Mouse (Mus musculus) lung, embryonic 16.5 days (tissue): ENCODE measurements around the gene Ppp1cc. TPM values are rescaled to one million over a fixed set of nuclear protein-coding genes. Genes with fewer than 3 reads are reported as not detected.

Source experiments
- ATAC-seq: fragments of 200-750 bp; cut with Nextera tagmentation; 2 replicates; pipeline ENCODE4 v1.8.0; 2017; ENCODE audit warnings: low read depth, mild to moderate bottlenecking, moderate library complexity
- H3K27ac ChIP-seq: fragments of 300-500 bp; sonication (generic); 2 replicates; pipeline ENCODE4 v1.5.1; 2014; ENCODE audit warnings: mild to moderate bottlenecking, control low read depth, low read length
- H3K27me3 ChIP-seq: fragments of 300-500 bp; sonication (generic); 2 replicates; pipeline ENCODE4 v1.6.1; 2014; ENCODE audit warnings: low read depth, low read length, mixed read lengths; ENCODE audit not compliant: control insufficient read depth, insufficient read depth
- H3K36me3 ChIP-seq: fragments of 300-500 bp; sonication (generic); 2 replicates; pipeline ENCODE4 v1.6.1; 2014; ENCODE audit warnings: low read length; ENCODE audit not compliant: control insufficient read depth, insufficient read depth
- H3K4me1 ChIP-seq: fragments of 300-500 bp; sonication (generic); replicated peaks from 2 replicates; pipeline ENCODE4 v1.6.1; 2014; ENCODE audit warnings: low read length, mixed read lengths; ENCODE audit not compliant: control insufficient read depth, insufficient read depth
- H3K4me2 ChIP-seq: fragments of 300-500 bp; sonication (generic); 2 replicates; pipeline ENCODE4 v1.6.1; 2014; ENCODE audit warnings: low read depth, low read length, control low read depth
- H3K4me3 ChIP-seq: fragments of 300-500 bp; sonication (generic); 2 replicates; pipeline ENCODE4 v1.5.1; 2014; ENCODE audit warnings: mild to moderate bottlenecking, low read length, control low read depth
- H3K9ac ChIP-seq: fragments of 300-500 bp; sonication (generic); 2 replicates; pipeline ENCODE4 v1.6.1; 2014; ENCODE audit warnings: low read length, control low read depth
- H3K9me3 ChIP-seq: fragments of 300-500 bp; sonication (generic); 2 replicates; pipeline ENCODE4 v1.6.1; 2016; ENCODE audit warnings: low read length; ENCODE audit not compliant: control insufficient read depth
- WGBS: fragments of 180-500 bp; shearing (Covaris S2); extraction: QIAGEN DNeasy Blood & Tissue Kit; methylation state at CpG from one replicate; pipeline ENCODE4 v1.1.7; 2014; 5-methylcytosine and 5-hydroxymethylcytosine counted together
- polyA plus RNA-seq: library from polyadenylated mRNA; unstranded; fragments of >200 nt; fragmentation: Nextera tagmentation; extraction: Ambion mirVana; gene quantifications from 2 replicates; pipeline ENCODE4 v1.2.1, GENCODE M21; 2015

The Ppp1cc gene
- polyA plus RNA-seq, 1 experiment from 2014 or later, result 214 TPM

DNA sequence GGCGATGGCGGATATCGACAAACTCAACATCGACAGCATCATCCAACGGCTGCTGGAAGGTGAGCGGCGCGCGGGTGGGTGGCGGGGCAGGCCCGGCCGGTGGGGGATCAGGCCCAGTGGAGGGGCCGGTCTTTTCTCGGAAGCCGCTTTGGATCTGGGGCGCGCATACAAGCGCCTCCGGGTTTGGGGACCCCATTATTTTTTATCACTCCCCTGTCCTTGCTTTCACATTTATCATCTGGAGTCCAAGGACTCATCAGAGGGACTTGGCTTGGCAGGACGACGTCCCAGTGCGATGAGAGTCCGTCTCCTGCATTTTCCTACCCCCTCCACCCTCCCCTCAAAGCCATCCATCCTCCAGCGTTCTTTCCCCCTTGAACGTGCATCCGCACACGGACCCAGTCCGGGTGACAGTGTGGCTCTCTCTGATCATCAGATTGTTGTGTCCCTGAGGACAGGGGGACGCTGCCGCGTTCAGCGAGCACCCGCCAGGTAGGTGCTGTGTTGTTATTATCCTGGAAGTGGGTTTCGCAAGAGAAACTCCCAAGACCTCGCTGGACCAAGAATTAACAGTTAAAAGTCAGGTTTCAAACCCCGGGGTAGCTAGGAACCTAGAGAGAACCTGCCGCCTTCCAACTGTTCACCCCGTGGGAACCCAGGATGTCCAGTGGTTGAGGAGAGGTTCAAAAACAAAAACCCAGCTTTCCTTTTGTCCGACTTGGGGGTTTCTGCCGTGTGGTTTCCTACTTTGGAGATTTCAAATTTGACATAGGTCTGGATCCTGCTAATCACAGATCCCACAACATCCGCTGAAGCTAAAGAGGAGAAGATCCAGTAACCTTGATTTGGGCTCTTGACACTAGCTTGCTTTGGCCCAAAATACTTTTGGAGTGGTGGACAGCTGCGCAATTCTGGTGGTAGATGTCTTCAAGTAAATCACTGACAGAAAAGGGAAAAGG lies 758 bp downstream of the Ppp1cc start:
- Histone ChIP-seq H3K9ac (peak overlapping the region; percentile 82), H3K4me2 (peak overlapping the region; percentile 73), H3K4me3 (peak overlapping the region; percentile 71), H3K9me3 (no peaks in the 10 kb centered on the region), H3K27me3 (no peaks in the 10 kb centered on the region), H3K4me1 (peaks cover 43% of the 10 kb centered on the region), H3K27ac (peak overlapping the region; percentile 43), H3K36me3 (no peaks in the 10 kb centered on the region)
- 1% methylated on average over 42 of the region's 42 CpGs for WGBS
- ATAC-seq, result peak; percentile 15

- H3K27me3 ChIP-seq, result no peaks in the 10 kb centered on the region
- H3K36me3 ChIP-seq, result peaks cover 18% of the 10 kb centered on the region
- H3K4me1 ChIP-seq, result peaks cover 50% of the 10 kb centered on the region
- no peaks in the 10 kb centered on the region for H3K9me3 ChIP-seq
- H3K4me2 ChIP-seq, result no peak overlapping the region
- no peak overlapping the region for H3K9ac ChIP-seq
- H3K27ac ChIP-seq, result no peak overlapping the region
- 48% methylated on average over 6 of the region's 6 CpGs for WGBS
- ATAC-seq, result no peak
- no peak overlapping the region for H3K4me3 ChIP-seq
Observed at GRCm38 (mm10) chr5:122163194-122163593, 5.1 kb downstream of the Ppp1cc start.

DNA sequence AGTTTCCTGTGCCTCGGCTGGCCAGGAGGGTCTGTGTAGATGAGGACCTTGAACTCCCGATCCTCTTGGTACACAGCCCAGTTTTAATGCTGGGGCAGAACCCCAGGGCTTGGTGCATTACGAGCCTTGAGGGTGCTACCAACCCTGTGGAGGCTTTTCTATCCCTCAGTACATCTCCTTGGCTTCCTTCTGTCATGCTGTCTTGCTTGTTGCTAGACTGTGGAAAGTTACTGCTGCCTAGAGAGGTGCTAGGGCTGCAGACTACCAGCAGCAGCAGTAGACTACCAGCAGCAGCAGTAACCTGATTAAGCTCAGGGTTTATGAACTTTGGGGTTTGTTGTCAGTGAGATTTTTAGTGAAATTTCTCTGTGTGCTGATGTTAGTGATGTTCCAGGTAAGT lies 5.9 kb downstream of the Ppp1cc start:
- Histone ChIP-seq H3K36me3 (peaks cover 25% of the 10 kb centered on the region), H3K4me2 (no peak overlapping the region)

DNA sequence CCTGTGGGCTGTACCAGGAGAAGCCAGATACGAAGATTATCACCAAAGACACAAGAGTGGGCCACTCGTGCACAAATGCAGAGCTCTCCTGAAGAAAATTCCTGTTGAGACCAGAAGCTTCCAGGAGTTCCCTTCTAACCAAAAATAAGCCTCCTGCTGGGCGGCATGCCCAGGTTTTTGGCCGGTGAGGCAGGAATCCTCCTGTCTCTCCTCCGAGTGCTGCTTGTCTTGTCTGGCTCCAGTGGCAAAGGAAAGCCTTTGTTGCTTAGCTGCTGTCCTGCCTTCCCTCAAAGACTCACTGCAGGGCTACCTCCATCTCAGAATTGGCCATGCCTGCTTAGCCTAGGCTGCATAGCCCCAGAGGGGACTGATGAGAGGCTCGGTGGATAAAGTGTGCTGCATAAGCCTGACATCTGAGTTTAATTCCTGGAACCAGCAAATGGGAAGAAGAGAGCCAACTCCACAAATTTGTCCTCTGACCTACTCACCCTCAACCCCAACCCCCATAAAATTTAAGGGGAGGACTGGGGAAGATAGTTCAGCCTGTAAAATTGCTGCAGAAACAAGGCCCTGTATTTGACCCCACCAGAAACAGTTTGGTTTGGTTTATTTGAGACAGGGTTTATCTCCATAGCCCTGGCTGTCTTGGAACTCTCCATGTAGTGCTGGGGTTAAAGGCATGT lies 7.3 kb downstream of the Ppp1cc start:
- H3K4me2 ChIP-seq, result no peak overlapping the region
- H3K4me3 ChIP-seq, result no peak overlapping the region
- H3K27me3 ChIP-seq, result no peaks in the 10 kb centered on the region
- no peaks in the 10 kb centered on the region for H3K9me3 ChIP-seq
- H3K36me3 ChIP-seq, result peaks cover 34% of the 10 kb centered on the region
- 56% methylated on average over 6 of the region's 6 CpGs for WGBS
- peaks cover 39% of the 10 kb centered on the region for H3K4me1 ChIP-seq
- no peak for ATAC-seq
- no peak overlapping the region for H3K27ac ChIP-seq
- no peak overlapping the region for H3K9ac ChIP-seq

More for the DNA sequence above, 5.9 kb downstream of the Ppp1cc start:
- no peak overlapping the region for H3K27ac ChIP-seq
- WGBS, result 68% methylated on average over 3 of the region's 3 CpGs
- H3K27me3 ChIP-seq, result no peaks in the 10 kb centered on the region
- H3K4me3 ChIP-seq, result no peak overlapping the region
- no peak overlapping the region for H3K9ac ChIP-seq
- no peak for ATAC-seq
- no peaks in the 10 kb centered on the region for H3K9me3 ChIP-seq
- peaks cover 50% of the 10 kb centered on the region for H3K4me1 ChIP-seq

GRCm38 (mm10) chr5:122166636-122167161 lies 8.6 kb downstream of the Ppp1cc start:
- Histone ChIP-seq H3K4me3 (no peak overlapping the region), H3K9ac (no peak overlapping the region), H3K27ac (no peak overlapping the region)

GRCm38 (mm10) chr5:122168344-122169069 lies 10.4 kb downstream of the Ppp1cc start:
- no peak overlapping the region for H3K27ac ChIP-seq
- peaks cover 59% of the 10 kb centered on the region for H3K36me3 ChIP-seq
- ATAC-seq, result no peak
- H3K27me3 ChIP-seq, result no peaks in the 10 kb centered on the region
- H3K9ac ChIP-seq, result no peak overlapping the region
- H3K4me1 ChIP-seq, result peaks cover 23% of the 10 kb centered on the region
- no peaks in the 10 kb centered on the region for H3K9me3 ChIP-seq
- no peak overlapping the region for H3K4me3 ChIP-seq
- WGBS, result 68% methylated on average over 13 of the region's 14 CpGs
- H3K4me2 ChIP-seq, result no peak overlapping the region

More at GRCm38 (mm10) chr5:122166636-122167161, 8.6 kb downstream of the Ppp1cc start:
- Histone ChIP-seq H3K4me2 (no peak overlapping the region), H3K36me3 (peaks cover 46% of the 10 kb centered on the region), H3K4me1 (peaks cover 33% of the 10 kb centered on the region), H3K9me3 (no peaks in the 10 kb centered on the region), H3K27me3 (no peaks in the 10 kb centered on the region)
- 48% methylated on average over 8 of the region's 8 CpGs for WGBS
- ATAC-seq, result no peak

DNA sequence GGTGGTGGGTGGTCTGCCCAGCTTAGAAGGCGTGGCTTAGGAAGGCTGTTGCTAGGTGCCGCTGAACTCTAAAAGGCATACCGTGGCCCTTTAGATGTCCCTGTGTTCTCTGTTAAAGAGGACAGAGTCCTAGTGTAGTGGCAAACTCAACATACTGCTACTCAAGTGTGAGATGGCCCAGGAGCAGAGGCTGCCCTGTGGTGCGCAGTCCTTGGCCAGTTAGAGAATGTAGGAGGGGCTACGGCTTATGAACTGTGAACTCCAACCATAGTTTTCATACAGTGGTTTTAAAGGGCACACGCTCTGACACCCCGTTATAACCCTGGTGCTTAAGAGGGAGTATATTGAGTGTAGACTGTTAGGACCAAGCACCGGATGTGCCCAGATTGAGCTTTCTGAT lies 13.0 kb downstream of the Ppp1cc start:
- Histone ChIP-seq H3K4me2 (no peak overlapping the region), H3K9ac (no peak overlapping the region), H3K27ac (no peak overlapping the region), H3K4me1 (peaks cover 7% of the 10 kb centered on the region; the same call in 1 of the 2 replicates), H3K27me3 (no peaks in the 10 kb centered on the region), H3K4me3 (no peak overlapping the region), H3K9me3 (no peaks in the 10 kb centered on the region), H3K36me3 (peaks cover 57% of the 10 kb centered on the region)
- 91% methylated on average over 8 of the region's 8 CpGs for WGBS
- ATAC-seq, result no peak

GRCm38 (mm10) chr5:122175402-122175801 lies 17.3 kb downstream of the Ppp1cc start:
- 54% methylated on average over 2 of the region's 2 CpGs for WGBS
- no peaks in the 10 kb centered on the region for H3K27me3 ChIP-seq
- no peak overlapping the region for H3K4me2 ChIP-seq
- H3K27ac ChIP-seq, result no peak overlapping the region
- peak; percentile 10; the same call in 1 of the 2 replicates for ATAC-seq
- no peak overlapping the region for H3K9ac ChIP-seq
- H3K9me3 ChIP-seq, result no peaks in the 10 kb centered on the region
- no peaks in the 10 kb centered on the region for H3K4me1 ChIP-seq
- H3K4me3 ChIP-seq, result no peak overlapping the region
- peaks cover 46% of the 10 kb centered on the region for H3K36me3 ChIP-seq
